Mouse (Mus musculus): Measurements from ENCODE around the gene Edn2. TPM values are rescaled to one million over a fixed set of nuclear protein-coding genes. Genes with fewer than 3 reads are reported as not detected.
A peak's percentile ranks its signal among the peaks of the same experiment; 100 is the strongest.

Edn2 gene
- polyA plus RNA-seq, 1 experiment from 2014 or later, result 0.38 TPM

DNA sequence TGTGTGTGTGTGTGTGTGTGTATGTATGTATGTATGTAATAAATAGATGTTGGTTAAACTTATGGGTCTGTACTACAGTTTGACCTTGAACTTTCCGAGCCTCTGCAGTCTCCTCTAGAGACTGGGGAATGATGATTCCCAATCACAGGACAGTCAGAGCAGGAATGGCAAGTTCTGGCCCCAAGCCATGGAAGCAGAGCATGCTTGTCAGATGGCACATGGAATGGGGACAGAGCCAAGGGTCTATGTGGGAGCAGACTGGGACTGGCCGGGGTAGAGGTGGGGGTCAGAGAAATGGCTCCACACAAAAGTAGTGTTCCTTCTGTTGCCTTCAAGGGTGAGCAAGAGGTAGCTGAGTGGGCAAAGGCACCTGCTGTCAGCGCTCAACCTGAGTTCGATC is 7.3 kb downstream of the Edn2 start:
- Histone ChIP-seq H3K36me3 (ENCODE audit: control insufficient read depth, insufficient read depth) (no peaks in the 10 kb centered on the region), H3K4me3 (replicated peaks; ENCODE audit: low read length) (no peak overlapping the region), H3K4me1 (replicated peaks; ENCODE audit: control insufficient read depth, insufficient read depth, low read length) (peaks cover 24% of the 10 kb centered on the region), H3K27ac (ENCODE audit: low read length) (no peak overlapping the region), H3K27me3 (replicated peaks; ENCODE audit: control insufficient read depth, insufficient read depth, low read length) (no peaks in the 10 kb centered on the region), H3K9me3 (ENCODE audit: control insufficient read depth, low read length) (no peaks in the 10 kb centered on the region), H3K9ac (replicated peaks; ENCODE audit: low read depth, low read length) (no peak overlapping the region), H3K4me2 (ENCODE audit: low read length) (no peak overlapping the region)
- WGBS, result 92% methylated on average over 4 of the region's 4 CpGs
- ATAC-seq, result no peak

DNA sequence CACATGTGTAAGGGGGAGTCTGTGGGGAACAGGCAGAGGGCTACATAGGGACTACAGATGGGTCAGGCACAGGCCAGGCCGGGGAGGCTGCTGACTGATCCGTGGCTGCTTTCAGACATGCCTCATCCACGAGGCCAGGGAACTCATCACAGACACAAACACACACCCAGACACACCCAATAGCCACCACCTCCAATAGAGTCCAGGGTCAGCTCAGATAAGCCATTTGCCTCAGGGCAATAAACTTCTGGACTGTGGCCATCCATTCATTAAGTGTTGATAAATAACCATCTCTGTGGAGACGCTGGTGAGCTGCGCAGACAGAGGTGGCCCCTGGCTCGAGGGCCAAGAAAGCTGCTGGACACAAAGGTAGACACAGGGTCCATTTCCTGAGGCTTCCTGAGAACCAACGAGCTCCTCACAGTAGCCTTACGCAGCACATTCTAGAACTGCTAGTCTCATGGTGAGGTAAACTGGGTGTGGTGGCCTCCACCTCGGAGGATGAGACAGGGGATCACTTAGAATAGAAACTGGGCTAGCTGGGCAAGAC is 9.5 kb downstream of the Edn2 start:
- 69% methylated on average over 9 of the region's 9 CpGs for WGBS

DNA sequence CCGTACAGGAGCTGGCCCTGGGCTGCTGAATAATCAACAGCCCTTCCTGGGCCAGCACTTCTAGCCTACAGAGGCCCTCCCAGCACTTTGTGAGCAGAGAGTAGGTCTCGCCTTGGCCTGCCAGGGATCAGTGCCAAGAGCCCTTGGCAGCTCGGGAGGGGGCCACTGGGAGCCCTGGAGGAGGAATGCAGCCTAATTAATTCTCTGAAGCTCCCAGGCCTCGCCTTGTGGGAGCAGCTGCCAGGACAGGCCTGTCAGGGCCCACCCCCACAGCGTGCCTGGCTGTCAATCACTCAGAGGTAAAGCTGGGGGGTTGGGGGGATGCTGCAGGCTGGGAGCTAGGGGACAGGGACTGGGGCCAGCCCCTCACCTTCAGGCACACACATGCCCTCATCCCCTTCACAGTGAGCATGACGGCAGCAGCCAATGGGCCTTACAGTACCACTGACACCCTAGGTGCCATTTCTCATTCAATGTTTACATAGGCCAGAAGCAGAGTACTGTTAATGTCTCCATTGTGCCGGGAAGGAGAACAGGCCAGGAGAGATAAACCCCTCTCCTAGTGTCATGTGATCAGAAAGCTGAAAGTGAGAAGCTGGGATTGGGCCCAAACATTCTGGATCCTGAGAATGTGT is 11.2 kb downstream of the Edn2 start:
- ATAC-seq, result peak; percentile 96
- no peak overlapping the region for H3K9ac ChIP-seq (replicated peaks; ENCODE audit: low read depth, low read length)
- H3K4me1 ChIP-seq (replicated peaks; ENCODE audit: control insufficient read depth, insufficient read depth, low read length), result peaks cover 17% of the 10 kb centered on the region
- H3K36me3 ChIP-seq (ENCODE audit: control insufficient read depth, insufficient read depth), result no peaks in the 10 kb centered on the region
- H3K9me3 ChIP-seq (ENCODE audit: control insufficient read depth, low read length), result no peaks in the 10 kb centered on the region
- WGBS, result 4% methylated on average over 7 of the region's 7 CpGs
- no peak overlapping the region for H3K4me3 ChIP-seq (replicated peaks; ENCODE audit: low read length)
- H3K27ac ChIP-seq (ENCODE audit: low read length), result no peak overlapping the region; the same call in 1 of the 2 replicates
- no peak overlapping the region for H3K4me2 ChIP-seq (ENCODE audit: low read length)
- H3K27me3 ChIP-seq (replicated peaks; ENCODE audit: control insufficient read depth, insufficient read depth, low read length), result no peaks in the 10 kb centered on the region

More for the DNA sequence above, 9.5 kb downstream of the Edn2 start:
- Histone ChIP-seq H3K4me3 (replicated peaks; ENCODE audit: low read length) (no peak overlapping the region), H3K4me1 (replicated peaks; ENCODE audit: control insufficient read depth, insufficient read depth, low read length) (peaks cover 17% of the 10 kb centered on the region), H3K9me3 (ENCODE audit: control insufficient read depth, low read length) (no peaks in the 10 kb centered on the region), H3K27ac (ENCODE audit: low read length) (no peak overlapping the region), H3K4me2 (ENCODE audit: low read length) (no peak overlapping the region), H3K9ac (replicated peaks; ENCODE audit: low read depth, low read length) (no peak overlapping the region), H3K27me3 (replicated peaks; ENCODE audit: control insufficient read depth, insufficient read depth, low read length) (no peaks in the 10 kb centered on the region), H3K36me3 (ENCODE audit: control insufficient read depth, insufficient read depth) (no peaks in the 10 kb centered on the region)
- ATAC-seq, result no peak

DNA sequence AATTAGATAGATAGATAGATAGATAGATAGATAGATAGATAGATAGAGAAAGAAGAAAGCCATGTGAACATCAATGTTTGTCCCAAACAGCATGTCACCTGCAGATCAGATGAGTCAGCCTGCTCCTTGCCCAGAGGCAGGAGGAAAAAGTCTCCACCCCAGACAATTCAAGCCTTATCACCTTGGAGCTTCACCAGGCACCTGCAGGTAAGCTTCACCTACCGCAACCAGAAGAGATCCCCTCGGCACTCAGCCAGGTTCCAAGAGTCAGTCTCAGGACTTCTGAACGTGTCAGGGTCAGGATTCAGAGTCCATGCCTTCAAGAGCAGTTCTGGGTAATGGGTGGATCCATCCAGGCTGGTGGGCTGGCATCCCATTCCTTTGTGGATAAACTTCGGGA is 18.1 kb downstream of the Edn2 start:
- H3K27me3 ChIP-seq (replicated peaks; ENCODE audit: control insufficient read depth, insufficient read depth, low read length), result no peaks in the 10 kb centered on the region
- no peak overlapping the region for H3K27ac ChIP-seq (ENCODE audit: low read length)
- 81% methylated on average over 4 of the region's 4 CpGs for WGBS
- H3K4me2 ChIP-seq (ENCODE audit: low read length), result no peak overlapping the region
- ATAC-seq, result no peak
- peaks cover 8% of the 10 kb centered on the region for H3K4me1 ChIP-seq (replicated peaks; ENCODE audit: control insufficient read depth, insufficient read depth, low read length)
- no peaks in the 10 kb centered on the region for H3K36me3 ChIP-seq (ENCODE audit: control insufficient read depth, insufficient read depth)
- H3K9me3 ChIP-seq (ENCODE audit: control insufficient read depth, low read length), result no peaks in the 10 kb centered on the region
- no peak overlapping the region for H3K9ac ChIP-seq (replicated peaks; ENCODE audit: low read depth, low read length)
- H3K4me3 ChIP-seq (replicated peaks; ENCODE audit: low read length), result no peak overlapping the region

DNA sequence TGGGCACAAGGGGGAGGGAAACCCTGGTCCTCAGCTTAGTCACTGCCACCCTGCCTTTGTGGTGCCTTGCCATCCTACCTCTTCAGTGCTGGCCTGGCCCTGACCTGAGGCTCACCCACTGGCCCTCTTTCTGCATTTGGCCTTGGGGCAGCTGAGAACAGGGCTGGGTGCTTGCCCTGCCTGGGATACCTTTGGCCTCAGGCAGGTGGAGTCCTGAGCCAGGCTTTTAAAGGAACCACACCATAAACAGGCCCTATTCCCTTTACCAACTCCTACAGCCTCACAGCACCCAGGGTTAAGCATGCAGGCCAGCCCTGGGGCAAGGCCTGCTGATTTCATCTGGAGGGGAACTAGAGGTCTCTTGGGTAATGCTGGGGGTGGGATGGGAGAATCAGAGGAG is 19.5 kb downstream of the Edn2 start:
- no peak for ATAC-seq
- peaks cover 15% of the 10 kb centered on the region for H3K4me1 ChIP-seq (replicated peaks; ENCODE audit: control insufficient read depth, insufficient read depth, low read length)
- no peak overlapping the region for H3K27ac ChIP-seq (ENCODE audit: low read length)
- no peaks in the 10 kb centered on the region for H3K27me3 ChIP-seq (replicated peaks; ENCODE audit: control insufficient read depth, insufficient read depth, low read length)
- no peak overlapping the region for H3K4me2 ChIP-seq (ENCODE audit: low read length)
- no peak overlapping the region for H3K9ac ChIP-seq (replicated peaks; ENCODE audit: low read depth, low read length)
- H3K36me3 ChIP-seq (ENCODE audit: control insufficient read depth, insufficient read depth), result no peaks in the 10 kb centered on the region
- H3K9me3 ChIP-seq (ENCODE audit: control insufficient read depth, low read length), result no peaks in the 10 kb centered on the region
- no peak overlapping the region for H3K4me3 ChIP-seq (replicated peaks; ENCODE audit: low read length)

DNA sequence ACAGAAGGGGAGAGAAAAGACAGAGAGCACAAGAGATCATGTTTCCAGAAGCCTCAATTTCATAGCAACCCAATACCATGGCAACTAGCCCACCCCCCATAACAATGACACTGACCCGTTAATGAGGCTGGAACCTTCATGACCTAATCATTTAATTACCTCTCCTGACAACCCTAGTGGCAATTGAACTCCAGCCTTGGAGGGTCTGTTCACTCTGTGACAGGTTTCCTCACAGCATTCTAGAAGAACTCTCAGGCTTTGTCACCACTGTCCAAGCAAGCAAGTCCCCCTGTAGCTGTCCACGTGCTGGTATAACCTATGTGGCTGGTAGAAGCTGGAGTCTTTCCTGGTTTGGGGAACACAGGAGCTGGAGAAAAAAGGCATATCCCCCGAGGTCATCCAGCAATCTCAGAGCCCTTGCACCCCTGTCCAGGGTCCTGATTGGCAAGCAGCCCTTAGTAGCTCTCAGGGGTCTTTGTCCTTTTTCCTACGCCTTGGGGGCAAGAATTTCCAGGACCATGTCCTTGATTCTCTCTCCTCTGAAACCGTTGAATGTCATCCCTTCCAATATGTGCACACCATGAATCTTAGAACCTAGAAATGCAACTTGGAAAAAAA is 23.5 kb downstream of the Edn2 start:
- H3K4me1 ChIP-seq (replicated peaks; ENCODE audit: control insufficient read depth, insufficient read depth, low read length), result peaks cover 30% of the 10 kb centered on the region
- ATAC-seq, result no peak
- no peak overlapping the region for H3K27ac ChIP-seq (ENCODE audit: low read length)
- H3K9me3 ChIP-seq (ENCODE audit: control insufficient read depth, low read length), result no peaks in the 10 kb centered on the region
- H3K36me3 ChIP-seq (ENCODE audit: control insufficient read depth, insufficient read depth), result no peaks in the 10 kb centered on the region
- no peaks in the 10 kb centered on the region for H3K27me3 ChIP-seq (replicated peaks; ENCODE audit: control insufficient read depth, insufficient read depth, low read length)
- H3K4me2 ChIP-seq (ENCODE audit: low read length), result no peak overlapping the region
- H3K9ac ChIP-seq (replicated peaks; ENCODE audit: low read depth, low read length), result no peak overlapping the region
- H3K4me3 ChIP-seq (replicated peaks; ENCODE audit: low read length), result no peak overlapping the region
- WGBS, result 17% methylated on average over 5 of the region's 5 CpGs

DNA sequence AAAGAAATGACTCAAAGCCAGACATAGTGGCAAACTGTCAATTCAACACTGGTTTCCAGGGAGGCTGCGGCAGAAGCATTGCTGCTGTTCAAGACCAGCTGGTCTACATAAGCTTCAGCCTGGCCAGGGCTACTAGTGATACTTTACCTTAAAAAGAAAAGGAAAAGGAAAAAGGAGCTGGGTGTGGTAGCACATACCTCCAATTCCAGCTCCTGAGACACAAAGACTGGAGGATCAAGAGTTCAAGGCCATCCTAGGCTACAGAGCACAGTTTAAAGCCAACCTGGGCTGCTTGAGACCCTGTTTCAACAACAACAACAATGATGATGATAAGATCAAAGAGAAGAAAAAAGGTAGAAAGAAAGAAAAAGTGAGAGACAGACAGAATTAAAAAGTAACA is 25.4 kb downstream of the Edn2 start:
- no peak for ATAC-seq
- no peak overlapping the region for H3K9ac ChIP-seq (replicated peaks; ENCODE audit: low read depth, low read length)
- H3K27me3 ChIP-seq (replicated peaks; ENCODE audit: control insufficient read depth, insufficient read depth, low read length), result no peaks in the 10 kb centered on the region
- H3K9me3 ChIP-seq (ENCODE audit: control insufficient read depth, low read length), result no peaks in the 10 kb centered on the region
- H3K4me2 ChIP-seq (ENCODE audit: low read length), result no peak overlapping the region
- peaks cover 38% of the 10 kb centered on the region for H3K4me1 ChIP-seq (replicated peaks; ENCODE audit: control insufficient read depth, insufficient read depth, low read length)
- 89% methylated on average over 1 of the region's 1 CpGs for WGBS
- no peaks in the 10 kb centered on the region for H3K36me3 ChIP-seq (ENCODE audit: control insufficient read depth, insufficient read depth)
- H3K4me3 ChIP-seq (replicated peaks; ENCODE audit: low read length), result no peak overlapping the region
- no peak overlapping the region for H3K27ac ChIP-seq (ENCODE audit: low read length)

DNA sequence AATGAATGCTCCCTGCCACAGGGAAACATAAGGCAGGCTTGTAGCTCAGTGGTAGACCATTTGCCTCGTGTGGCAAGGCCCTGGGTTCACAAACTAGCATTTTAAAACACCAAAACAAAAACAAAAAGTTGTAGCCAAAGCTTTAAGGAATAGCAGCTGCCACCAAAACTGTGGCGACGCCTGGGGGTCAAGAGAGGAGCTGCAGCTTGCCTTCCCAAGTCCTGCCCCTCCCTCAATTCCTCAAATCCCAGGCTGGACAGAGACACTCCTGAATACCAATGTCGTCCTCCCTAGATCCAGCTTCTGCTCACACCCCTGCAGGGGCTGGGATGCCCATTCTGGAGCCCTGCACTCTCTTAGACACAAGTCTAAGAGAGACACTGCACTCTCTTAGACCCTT is 25.9 kb downstream of the Edn2 start:
- Histone ChIP-seq H3K9ac (replicated peaks; ENCODE audit: low read depth, low read length) (no peak overlapping the region), H3K4me3 (replicated peaks; ENCODE audit: low read length) (no peak overlapping the region), H3K4me2 (ENCODE audit: low read length) (no peak overlapping the region), H3K4me1 (replicated peaks; ENCODE audit: control insufficient read depth, insufficient read depth, low read length) (peaks cover 38% of the 10 kb centered on the region), H3K9me3 (ENCODE audit: control insufficient read depth, low read length) (no peaks in the 10 kb centered on the region), H3K27ac (ENCODE audit: low read length) (no peak overlapping the region), H3K27me3 (replicated peaks; ENCODE audit: control insufficient read depth, insufficient read depth, low read length) (no peaks in the 10 kb centered on the region), H3K36me3 (ENCODE audit: control insufficient read depth, insufficient read depth) (no peaks in the 10 kb centered on the region)
- 9% methylated on average over 4 of the region's 4 CpGs for WGBS
- ATAC-seq, result no peak

DNA sequence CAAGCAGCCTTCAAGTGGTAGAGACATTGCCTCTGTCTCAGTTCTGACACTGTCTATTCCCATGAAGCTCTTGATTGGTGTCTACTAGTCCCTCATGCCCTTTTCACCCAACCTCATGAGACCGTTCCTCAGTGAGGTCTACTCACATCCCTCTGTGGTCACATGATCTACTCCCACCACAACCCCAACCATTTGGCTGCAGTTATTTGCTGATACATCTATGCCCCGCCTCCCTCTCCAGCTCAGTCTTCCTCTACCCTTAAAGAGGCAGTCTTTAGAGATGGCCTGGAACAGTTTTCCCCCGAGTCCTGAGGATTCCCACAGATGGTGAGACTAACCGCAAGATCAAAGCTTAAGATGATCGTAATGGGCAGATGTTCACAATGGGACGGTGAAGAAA is 27.2 kb downstream of the Edn2 start:
- no peak overlapping the region for H3K9ac ChIP-seq (replicated peaks; ENCODE audit: low read depth, low read length)
- no peak overlapping the region; the same call in 1 of the 2 replicates for H3K4me2 ChIP-seq (ENCODE audit: low read length)
- H3K9me3 ChIP-seq (ENCODE audit: control insufficient read depth, low read length), result no peaks in the 10 kb centered on the region
- H3K36me3 ChIP-seq (ENCODE audit: control insufficient read depth, insufficient read depth), result no peaks in the 10 kb centered on the region
- ATAC-seq, result peak; percentile 3
- H3K4me1 ChIP-seq (replicated peaks; ENCODE audit: control insufficient read depth, insufficient read depth, low read length), result peaks cover 37% of the 10 kb centered on the region
- WGBS, result 56% methylated on average over 6 of the region's 6 CpGs
- peak overlapping the region; percentile 68 for H3K27ac ChIP-seq (ENCODE audit: low read length)
- no peak overlapping the region for H3K4me3 ChIP-seq (replicated peaks; ENCODE audit: low read length)
- H3K27me3 ChIP-seq (replicated peaks; ENCODE audit: control insufficient read depth, insufficient read depth, low read length), result no peaks in the 10 kb centered on the region
